In the genomic region with DNA sequence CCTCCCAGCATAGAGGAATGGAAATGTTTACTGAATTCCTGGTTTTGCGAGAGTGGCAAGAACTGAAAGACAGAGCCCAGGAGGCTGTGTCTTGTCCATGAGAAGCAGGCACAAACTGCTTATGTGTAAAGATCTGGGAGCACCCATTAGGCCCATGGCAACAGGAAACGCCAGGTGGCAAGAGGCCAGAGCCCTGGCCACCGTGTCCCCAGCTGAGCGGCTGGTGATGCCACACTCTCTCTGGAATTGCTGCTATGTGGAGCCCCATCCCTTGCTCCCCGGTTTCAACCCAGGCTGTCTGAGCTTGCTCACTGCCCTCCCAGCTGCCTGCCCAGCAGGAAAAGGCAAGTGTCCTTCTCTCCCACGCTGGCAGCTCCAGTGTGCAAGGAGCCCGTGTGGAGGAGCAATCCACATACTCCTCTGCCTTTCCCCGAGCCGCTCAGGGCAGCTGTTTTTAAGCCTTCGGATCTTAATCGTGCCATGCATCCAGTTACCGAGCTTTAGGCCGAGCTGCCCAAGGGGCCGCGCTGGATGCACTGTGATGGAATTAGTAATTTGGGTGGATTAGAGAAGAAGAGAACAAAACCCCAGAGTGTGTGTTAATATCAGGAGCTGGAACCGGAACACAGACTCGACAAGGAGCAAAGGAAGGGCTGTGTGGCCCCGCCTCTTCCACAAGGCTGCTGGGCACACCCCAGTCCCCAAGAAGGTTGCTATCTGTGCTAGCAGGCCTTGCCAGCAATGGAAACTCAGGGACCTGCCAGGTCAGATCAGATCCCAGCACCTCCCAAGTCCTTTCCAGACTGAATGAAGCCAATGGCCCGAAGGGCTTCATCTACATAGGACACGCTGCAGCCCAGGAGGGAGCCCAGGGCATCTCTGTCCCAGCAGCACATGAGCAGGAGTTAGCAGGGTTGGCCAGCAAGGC, we compare ENCODE assay signal across 11 mouse cellular contexts. TPM values are rescaled to one million over a fixed set of nuclear protein-coding genes. Genes with fewer than 3 reads are reported as not detected.
A peak's percentile ranks its signal among the peaks of the same experiment; 100 is the strongest.
DNase-seq lines count a peak whose midpoint lies in the region; ATAC-seq and TF ChIP-seq lines count a peak whose summit lies in the region.
"Had no signal": no experiment of that assay in that cellular context is flagged by ENCODE, and none has a peak within 500 bp of the region (broad histone marks: within the 10 kb centered on the region; RNA-seq: fewer than 3 reads in every experiment).

No protein-coding gene starts in this region.

- no peak for TF ChIP-seq CTCF in intestine, postnatal 0 days (IDR thresholded peaks at IDR 0.05; ENCODE audit: low read depth)
- no peak for TF ChIP-seq CTCF in olfactory bulb, adult 2 months (IDR thresholded peaks at IDR 0.05; ENCODE audit: insufficient read depth, low read depth, low read length)
- no peak for TF ChIP-seq CTCF in cerebellum, adult 2 months (IDR thresholded peaks at IDR 0.05; ENCODE audit: borderline replicate concordance, insufficient read depth, low read depth, low read length)

- H3K9me3 ChIP-seq in intestine, embryonic 16.5 days (ENCODE audit: control insufficient read depth, low read length) = no peaks in the 10 kb centered on the region
- H3K9me3 ChIP-seq in intestine, postnatal 0 days (ENCODE audit: control insufficient read depth) = no peaks in the 10 kb centered on the region
- no peaks in the 10 kb centered on the region for H3K9me3 ChIP-seq in liver, embryonic 13.5 days (replicated peaks)
- H3K9me3 ChIP-seq: heart, embryonic 10.5 days had no signal

- no peak for TF ChIP-seq POLR2A in olfactory bulb, adult 2 months (IDR thresholded peaks at IDR 0.05; ENCODE audit: insufficient read depth, low read depth, low read length)
- TF ChIP-seq POLR2A in cerebellum, adult 2 months (IDR thresholded peaks at IDR 0.05; ENCODE audit: borderline replicate concordance, insufficient read depth, low read length) = no peak

- 0 out of 2 replicates have a peak overlapping the region, but pooled peaks have one; percentile 19 for H3K9ac ChIP-seq in intestine, embryonic 16.5 days (ENCODE audit: low read depth, low read length)
- H3K9ac ChIP-seq in intestine, postnatal 0 days (ENCODE audit: low read depth, low read length) = no peak overlapping the region
- peak overlapping the region; percentile 55 for H3K9ac ChIP-seq in liver, embryonic 13.5 days

- no peak overlapping the region for H3K4me2 ChIP-seq in intestine, embryonic 16.5 days (ENCODE audit: low read depth, low read length)
- no peak overlapping the region for H3K4me2 ChIP-seq in intestine, postnatal 0 days (replicated peaks; ENCODE audit: low read depth)
- peak overlapping the region; percentile 47 for H3K4me2 ChIP-seq in liver, embryonic 13.5 days

- peak; percentile 73 for DNase-seq in liver, embryonic 13.5 days
- DNase-seq in right cerebral cortex, postnatal 25 days = no peak
- DNase-seq in cerebellum, adult 2 months = no peak
- DNase-seq: kidney, adult 8-10 months; thymus, postnatal 36 days had no signal

- 74% methylated on average over 20 of the region's 20 CpGs for WGBS in intestine, embryonic 16.5 days
- 77% methylated on average over 20 of the region's 20 CpGs for whole genome bisulfite sequencing in intestine, postnatal 0 days
- whole genome bisulfite sequencing in liver, embryonic 13.5 days (ENCODE audit: insufficient replicate concordance) = 66% methylated on average over 20 of the region's 20 CpGs
- 45% methylated on average over 20 of the region's 20 CpGs for WGBS in olfactory bulb, adult 2 months
- WGBS in cerebellum, adult 2 months = 38% methylated on average over 20 of the region's 20 CpGs

- no peaks in the 10 kb centered on the region for H3K27me3 ChIP-seq in intestine, embryonic 16.5 days (replicated peaks; ENCODE audit: control insufficient read depth, insufficient read depth, low read length)
- H3K27me3 ChIP-seq in intestine, postnatal 0 days (replicated peaks; ENCODE audit: control insufficient read depth, insufficient read depth, low read length) = no peaks in the 10 kb centered on the region
- no peaks in the 10 kb centered on the region for H3K27me3 ChIP-seq in liver, embryonic 13.5 days
- H3K27me3 ChIP-seq in cerebellum, adult 2 months (ENCODE audit: control insufficient read depth, insufficient read depth, low read length) = no peaks in the 10 kb centered on the region

- no peak overlapping the region for H3K27ac ChIP-seq in intestine, embryonic 16.5 days (ENCODE audit: low read length)
- no peak overlapping the region for H3K27ac ChIP-seq in intestine, postnatal 0 days (ENCODE audit: low read depth, low read length)
- peak overlapping the region; percentile 85 for H3K27ac ChIP-seq in liver, embryonic 13.5 days
- peak overlapping the region; percentile 38; the same call in 1 of the 2 replicates for H3K27ac ChIP-seq in olfactory bulb, adult 2 months (ENCODE audit: insufficient read depth, low read depth, low read length)
- no peak overlapping the region for H3K27ac ChIP-seq in cerebellum, adult 2 months (ENCODE audit: insufficient read depth, low read length)
- H3K27ac ChIP-seq: heart, embryonic 10.5 days had no signal

- H3K4me3 ChIP-seq in intestine, embryonic 16.5 days (ENCODE audit: low read length) = no peak overlapping the region
- H3K4me3 ChIP-seq in intestine, postnatal 0 days (ENCODE audit: low read depth, low read length) = no peak overlapping the region
- no peak overlapping the region for H3K4me3 ChIP-seq in liver, embryonic 13.5 days (replicated peaks)
- no peak overlapping the region for H3K4me3 ChIP-seq in olfactory bulb, adult 2 months (ENCODE audit: insufficient read depth, low read depth, low read length)
- no peak overlapping the region for H3K4me3 ChIP-seq in cerebellum, adult 2 months (replicated peaks; ENCODE audit: insufficient read depth, low read depth, low read length)
- H3K4me3 ChIP-seq: heart, embryonic 10.5 days had no signal

- ATAC-seq in intestine, embryonic 16.5 days = no peak
- no peak for ATAC-seq in intestine, postnatal 0 days
- peak; percentile 92 for ATAC-seq in erythroid progenitor cell, adult 5-6 weeks (replicated peaks; ENCODE audit: low FRiP score, poor library complexity, severe bottlenecking)
- peak; percentile 92 for ATAC-seq in liver, embryonic 13.5 days (ENCODE audit: low read depth)
- ATAC-seq in inflammation-experienced regulatory T-cells, adult 6 months = no peak

- H3K4me1 ChIP-seq in intestine, embryonic 16.5 days (ENCODE audit: control insufficient read depth, insufficient read depth, low read length) = peaks cover 6% of the 10 kb centered on the region; the same call in 1 of the 2 replicates
- H3K4me1 ChIP-seq in intestine, postnatal 0 days (replicated peaks; ENCODE audit: control insufficient read depth, insufficient read depth, low read length) = no peaks in the 10 kb centered on the region
- peaks cover 37% of the 10 kb centered on the region for H3K4me1 ChIP-seq in liver, embryonic 13.5 days (replicated peaks)
- peaks cover 35% of the 10 kb centered on the region for H3K4me1 ChIP-seq in olfactory bulb, adult 2 months (ENCODE audit: control insufficient read depth, insufficient read depth, low read length)
- peaks cover 53% of the 10 kb centered on the region for H3K4me1 ChIP-seq in cerebellum, adult 2 months (ENCODE audit: control insufficient read depth, insufficient read depth, low read length)

- H3K36me3 ChIP-seq in intestine, embryonic 16.5 days (ENCODE audit: control insufficient read depth, insufficient read depth, low read length) = peaks cover 17% of the 10 kb centered on the region
- peaks cover 85% of the 10 kb centered on the region for H3K36me3 ChIP-seq in intestine, postnatal 0 days (ENCODE audit: control insufficient read depth, insufficient read depth)
- H3K36me3 ChIP-seq in liver, embryonic 13.5 days = peaks cover 95% of the 10 kb centered on the region

RNA-seq across cellular contexts. Expression of a gene that starts 9.7 kb away (rescaled TPM):
- 4.9 and 5.4 TPM in 2 replicates for polyA plus RNA-seq in intestine, embryonic 16.5 days (2015; fragmentation: Nextera tagmentation; extraction: Ambion mirVana)
- 9.9 and 10.1 TPM in 2 replicates for polyA plus RNA-seq in intestine, postnatal 0 days (2015; fragmentation: Nextera tagmentation; extraction: Ambion mirVana)
- total RNA-seq in erythroid progenitor cell, adult 5-6 weeks (2015; ENCODE audit: low replicate concordance) = 14.1 and 49.5 TPM in 2 replicates
- total RNA-seq in erythroid progenitor cell, adult 5-6 weeks (2017; ENCODE audit: low replicate concordance) = 17.6 and 31.8 TPM in 2 replicates
- 3.0 and 4.6 TPM in 2 replicates for polyA plus RNA-seq in liver, embryonic 13.5 days (2015; fragmentation: Nextera tagmentation; extraction: Ambion mirVana)
- polyA plus RNA-seq in olfactory bulb, adult 2 months (2012; ENCODE audit: insufficient read depth, insufficient read length, low replicate concordance, missing spikeins) = not detected in 2 replicates
- polyA plus RNA-seq in inflammation-experienced regulatory T-cells, adult 6 months (2017; shearing (Covaris generic)) = 10 to 100 TPM in 2 of 3 experiments, 1 to 10 TPM in 1; 9.2 to 13.0 (median 11.9) TPM
- 76.4 and 76.5 TPM in 2 replicates for polyA plus RNA-seq in cerebellum, adult 2 months (2012; rRNA removed)

RNA-seq across cellular contexts. Expression of a gene that starts 26.9 kb away (rescaled TPM):
- 0.09 and 0.11 TPM in 2 replicates for polyA plus RNA-seq in intestine, embryonic 16.5 days (2015; fragmentation: Nextera tagmentation; extraction: Ambion mirVana)
- not detected in 2 replicates for polyA plus RNA-seq in intestine, postnatal 0 days (2015; fragmentation: Nextera tagmentation; extraction: Ambion mirVana)
- total RNA-seq in erythroid progenitor cell, adult 5-6 weeks (2015; ENCODE audit: low replicate concordance) = not detected in 2 replicates
- not detected in 2 replicates for total RNA-seq in erythroid progenitor cell, adult 5-6 weeks (2017; ENCODE audit: low replicate concordance)
- 0.06 TPM in 1 of 2 replicates, not detected in the other for polyA plus RNA-seq in liver, embryonic 13.5 days (2015; fragmentation: Nextera tagmentation; extraction: Ambion mirVana)
- polyA plus RNA-seq in olfactory bulb, adult 2 months (2012; ENCODE audit: insufficient read depth, insufficient read length, low replicate concordance, missing spikeins) = not detected in 2 replicates
- polyA plus RNA-seq in inflammation-experienced regulatory T-cells, adult 6 months (2017; shearing (Covaris generic)) = not detected
- polyA plus RNA-seq in cerebellum, adult 2 months (2012; rRNA removed) = 0.76 and 1.4 TPM in 2 replicates

Comparison
In these comparisons a context has a peak if more than half of its experiments do, and no peak if none do; other contexts are left out.
1. ATAC-seq: peak in erythroid progenitor cell, adult 5-6 weeks (single experiment) and liver, embryonic 13.5 days (single experiment); none in intestine, embryonic 16.5 days (single experiment), intestine, postnatal 0 days (single experiment) and inflammation-experienced regulatory T-cells, adult 6 months (single experiment).
2. H3K27ac ChIP-seq: peak in liver, embryonic 13.5 days (single experiment) and olfactory bulb, adult 2 months (single experiment); none in intestine, embryonic 16.5 days (single experiment), intestine, postnatal 0 days (single experiment) and cerebellum, adult 2 months (single experiment).